Mouse (Mus musculus) CD4-positive, CD25-positive, alpha-beta regulatory T cell, adult 4 months (primary cell): ENCODE data around the gene Hyal1. TPM values are rescaled to one million over a fixed set of nuclear protein-coding genes. Genes with fewer than 3 reads are reported as not detected.
"Not testable (repeated sequence)": the region's sequence is repeated elsewhere in the genome, so short reads cannot be mapped to it uniquely, and the experiment has no call there.

Experiments used
- ATAC-seq: one replicate; pipeline ENCODE4 v1.8.0; 2017
- polyA plus RNA-seq, 2 experiments: library from polyadenylated mRNA; unstranded; fragments of 100-300 nt; shearing (Covaris generic); gene quantifications; one replicate each; pipeline ENCODE4 v1.2.1; 2017

Gene Hyal1
- polyA plus RNA-seq, 2 experiments from 2014 or later = 6.7 to 7.9 TPM

DNA sequence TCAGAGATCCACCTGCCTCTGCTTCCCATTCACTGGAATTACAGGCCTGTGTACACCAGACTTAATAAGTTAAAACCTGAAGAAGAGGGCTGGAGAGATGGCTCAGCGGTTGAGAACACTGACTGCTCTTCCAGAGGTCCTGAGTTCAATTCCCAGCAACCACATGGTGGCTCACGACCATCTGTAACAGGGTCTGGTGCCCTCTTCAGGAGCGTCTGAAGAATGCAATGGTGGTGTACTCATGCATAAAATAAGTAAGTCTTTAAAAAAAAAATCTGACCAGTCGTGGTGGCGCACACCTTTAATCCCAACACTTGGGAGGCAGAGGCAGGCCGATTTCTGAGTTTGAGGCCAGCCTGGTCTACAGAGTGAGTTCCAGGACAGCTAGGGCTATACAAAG, 3.0 kb upstream of the Hyal1 start:
- ATAC-seq = not testable (repeated sequence)

DNA sequence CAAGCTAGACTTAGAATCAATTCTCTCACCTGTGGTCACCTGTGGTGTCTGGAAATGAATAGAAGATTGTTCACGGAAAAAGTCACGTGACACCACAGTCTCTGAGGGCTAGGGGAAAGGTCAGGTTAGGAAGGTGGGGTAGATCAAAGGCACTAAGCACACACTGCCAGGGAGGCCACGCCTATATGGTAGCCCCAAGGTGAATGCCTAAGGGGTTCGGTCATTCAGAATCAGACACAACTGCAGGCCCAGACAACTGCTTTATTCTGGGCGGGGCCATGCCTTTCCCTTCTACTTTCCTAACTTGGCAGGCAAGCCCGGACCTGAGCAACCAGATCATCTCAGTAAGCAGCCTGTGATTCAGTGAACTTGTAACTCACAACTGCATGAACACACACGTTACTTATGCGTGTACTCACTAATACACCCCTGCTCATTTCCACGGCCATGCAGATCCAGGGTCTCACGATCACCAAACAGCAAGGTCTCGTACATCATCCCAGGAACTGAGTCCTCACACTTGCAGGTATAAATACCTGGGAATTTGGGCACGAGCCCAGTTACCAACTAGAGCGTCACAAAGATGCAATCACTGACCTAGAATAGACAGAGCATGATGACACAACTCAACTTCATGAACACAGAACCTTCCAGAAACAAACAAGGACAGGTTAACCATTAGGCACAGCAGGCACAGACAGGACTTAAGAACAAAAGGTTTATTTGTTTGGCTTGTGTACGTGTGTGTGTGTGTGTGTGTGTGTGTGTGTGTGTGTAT, 959 bp upstream of the Hyal1 start:
- ATAC-seq = no peak

DNA sequence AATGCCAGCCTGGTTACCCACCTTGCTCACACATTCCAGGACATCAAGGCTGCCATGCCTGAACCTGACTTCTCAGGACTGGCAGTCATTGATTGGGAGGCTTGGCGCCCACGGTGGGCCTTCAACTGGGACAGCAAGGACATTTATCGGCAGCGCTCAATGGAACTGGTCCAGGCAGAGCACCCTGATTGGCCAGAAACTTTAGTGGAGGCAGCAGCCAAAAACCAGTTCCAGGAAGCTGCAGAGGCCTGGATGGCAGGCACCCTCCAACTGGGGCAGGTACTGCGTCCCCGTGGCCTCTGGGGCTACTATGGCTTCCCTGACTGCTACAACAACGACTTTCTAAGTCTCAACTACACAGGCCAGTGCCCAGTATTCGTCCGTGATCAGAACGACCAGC, 1.1 kb downstream of the Hyal1 start:
- ATAC-seq = no peak

DNA sequence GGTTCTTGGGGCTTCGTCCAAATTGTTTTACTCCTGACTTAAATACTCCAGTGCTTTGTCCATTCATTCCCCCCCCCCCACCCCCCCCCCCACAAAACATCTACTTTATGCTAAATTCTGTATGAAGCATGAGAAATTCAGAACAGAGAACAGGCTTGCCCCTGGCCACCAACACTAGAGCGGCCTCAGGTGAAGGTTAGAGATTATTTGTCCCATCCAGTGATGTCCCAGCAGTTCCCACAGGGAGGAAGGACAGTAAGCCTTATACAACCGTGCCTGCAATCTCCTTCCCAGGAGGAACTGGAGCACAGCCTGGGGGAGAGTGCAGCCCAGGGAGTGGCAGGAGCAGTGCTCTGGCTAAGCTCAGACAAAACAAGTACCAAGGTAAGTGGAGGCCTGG, 1.9 kb downstream of the Hyal1 start, which contains the start of gene Naa80:
TSS of gene Naa80 (plus strand) at position 301 of the 400 bp plus-strand sequence.
- ATAC-seq = no peak

DNA sequence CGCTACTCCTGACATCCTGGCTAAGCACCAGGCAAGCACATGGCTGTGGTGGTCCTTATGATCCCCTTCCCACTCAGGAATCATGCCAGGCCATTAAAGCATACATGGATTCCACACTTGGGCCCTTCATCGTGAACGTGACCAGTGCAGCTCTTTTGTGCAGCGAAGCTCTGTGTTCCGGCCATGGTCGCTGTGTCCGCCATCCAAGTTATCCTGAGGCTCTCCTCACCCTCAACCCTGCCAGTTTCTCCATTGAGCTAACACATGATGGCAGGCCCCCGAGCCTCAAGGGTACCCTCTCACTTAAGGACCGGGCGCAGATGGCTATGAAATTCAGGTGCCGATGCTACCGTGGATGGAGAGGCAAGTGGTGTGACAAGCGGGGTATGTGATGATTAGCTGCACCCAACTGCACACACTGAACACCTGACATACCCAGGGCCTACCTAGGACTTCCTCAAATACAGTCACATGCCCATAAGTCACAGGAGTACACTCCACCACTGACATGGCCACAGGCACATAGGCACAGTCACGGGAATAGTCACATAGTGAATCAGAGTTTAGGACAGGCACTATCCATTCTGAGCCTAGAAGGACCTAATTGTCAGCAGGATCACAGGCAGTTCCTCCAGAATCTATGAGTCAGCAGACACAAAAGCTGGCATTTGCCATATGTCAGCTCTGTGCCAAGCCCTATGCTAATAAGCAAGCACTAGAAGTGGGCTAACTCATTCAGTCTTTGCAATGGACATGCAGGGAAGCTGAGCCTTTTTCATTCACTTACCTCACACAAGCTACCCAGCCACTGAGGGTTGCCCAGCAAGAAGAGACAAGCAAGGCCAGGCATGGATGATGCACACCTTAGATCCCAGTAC, 2.5 kb downstream of the Hyal1 start:
- ATAC-seq = no peak

DNA sequence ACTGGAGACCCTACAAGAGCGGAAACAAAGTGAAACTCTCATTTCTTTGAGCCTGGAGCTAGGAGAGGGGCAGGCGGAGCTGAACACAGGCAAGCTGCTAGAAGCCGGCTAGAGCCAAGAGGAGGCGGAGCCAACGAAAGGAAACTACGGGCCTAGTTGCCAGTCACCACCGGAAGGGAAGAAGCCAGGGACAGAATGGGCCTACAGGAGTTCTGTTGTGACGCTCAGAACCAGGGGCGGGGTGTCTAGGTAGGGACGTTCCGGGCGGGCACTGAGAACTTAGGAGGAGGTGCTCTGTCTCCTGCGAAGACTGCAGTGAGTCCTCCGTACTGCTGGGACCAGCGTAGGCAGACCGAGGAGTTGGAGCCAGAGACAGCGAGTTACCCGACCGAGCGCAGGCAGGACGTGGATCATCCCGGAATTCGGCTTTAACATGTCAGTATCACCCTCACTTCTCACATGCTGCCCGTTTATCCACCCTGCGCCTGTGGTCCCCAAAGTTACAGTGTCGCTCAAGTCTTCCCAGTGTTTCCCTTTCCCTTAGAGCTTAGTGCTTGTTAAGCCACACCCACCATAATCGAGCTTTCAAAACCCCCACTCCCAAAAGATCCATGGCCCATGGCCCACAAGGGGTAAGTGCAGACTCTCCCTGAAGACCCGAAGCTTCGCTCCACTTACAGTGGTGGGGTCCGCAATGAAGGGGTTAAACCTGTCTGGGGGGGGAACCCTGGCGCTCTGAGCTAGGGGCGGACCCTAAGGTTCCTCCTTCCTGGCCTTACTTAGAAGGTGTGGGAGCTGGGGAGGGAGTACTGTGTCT, 4.0 kb downstream of the Hyal1 start, which contains the start of gene Hyal3:
TSS of gene Hyal3 (plus strand) at position 318 of the 817 bp plus-strand sequence.
- peak; percentile 96 for ATAC-seq

DNA sequence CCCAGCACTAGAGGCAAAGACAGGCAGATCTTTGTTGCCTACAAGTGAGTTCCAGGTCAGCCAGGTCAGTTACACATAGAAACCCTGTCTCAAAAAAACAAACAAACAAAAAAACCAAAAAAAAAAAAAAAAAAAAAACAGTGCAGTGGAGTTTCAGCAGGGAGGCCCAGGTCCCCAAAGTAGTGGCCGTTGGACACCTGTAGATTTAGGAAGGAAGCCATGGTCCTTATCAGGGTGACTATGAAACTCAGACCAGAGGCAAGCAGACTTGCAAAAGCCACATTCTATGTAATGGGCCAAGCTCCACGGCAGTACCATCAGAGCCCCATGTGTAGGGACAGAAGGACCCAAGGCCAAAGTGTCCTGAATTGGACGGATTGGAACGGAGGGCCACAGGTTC, 4.9 kb downstream of the Hyal1 start:
- no peak for ATAC-seq

DNA sequence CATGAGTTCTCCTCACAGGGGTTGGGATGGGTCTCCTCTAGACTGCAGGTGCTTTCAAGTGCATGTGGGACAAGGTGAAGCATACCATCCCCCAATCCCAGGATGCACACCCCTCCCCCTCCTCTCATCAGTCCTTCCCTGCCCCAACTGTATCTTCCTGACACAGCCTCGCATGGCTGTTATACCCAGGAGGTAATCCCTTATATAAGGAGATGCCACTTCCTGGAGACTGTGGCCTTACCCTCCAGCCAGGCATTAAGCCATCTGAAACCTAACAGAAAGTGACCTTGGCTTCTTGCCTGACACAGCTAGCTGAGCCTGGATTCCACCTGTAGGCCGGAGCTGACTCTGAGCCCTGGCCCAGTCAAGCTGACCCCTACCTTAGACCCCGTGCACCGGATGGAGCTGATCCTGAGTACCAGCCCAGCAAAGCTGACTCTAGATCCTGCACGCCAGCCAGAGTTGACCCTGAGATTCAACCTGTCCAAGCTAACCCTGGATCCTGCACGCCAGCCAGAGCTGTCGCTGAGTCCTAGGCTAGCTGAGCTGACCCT, 5.9 kb downstream of the Hyal1 start:
- ATAC-seq = no peak

DNA sequence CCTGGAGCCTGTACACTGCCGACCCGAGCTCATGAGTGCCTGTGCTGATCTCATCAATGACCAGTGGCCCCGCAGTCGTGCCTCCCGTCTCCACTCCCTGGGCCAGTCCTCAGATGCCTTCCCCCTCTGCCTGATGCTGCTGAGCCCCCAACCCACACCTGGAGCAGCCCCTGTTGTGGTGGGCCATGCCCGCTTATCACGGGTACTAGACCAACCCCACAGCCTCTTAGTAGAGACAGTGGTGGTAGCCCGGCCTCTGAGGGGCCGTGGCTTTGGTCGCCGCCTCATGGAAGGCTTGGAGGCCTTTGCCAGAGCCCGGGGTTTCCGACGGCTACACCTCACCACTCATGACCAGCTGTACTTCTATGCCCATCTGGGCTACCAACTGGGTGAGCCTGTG, 6.4 kb downstream of the Hyal1 start:
- no peak for ATAC-seq

DNA sequence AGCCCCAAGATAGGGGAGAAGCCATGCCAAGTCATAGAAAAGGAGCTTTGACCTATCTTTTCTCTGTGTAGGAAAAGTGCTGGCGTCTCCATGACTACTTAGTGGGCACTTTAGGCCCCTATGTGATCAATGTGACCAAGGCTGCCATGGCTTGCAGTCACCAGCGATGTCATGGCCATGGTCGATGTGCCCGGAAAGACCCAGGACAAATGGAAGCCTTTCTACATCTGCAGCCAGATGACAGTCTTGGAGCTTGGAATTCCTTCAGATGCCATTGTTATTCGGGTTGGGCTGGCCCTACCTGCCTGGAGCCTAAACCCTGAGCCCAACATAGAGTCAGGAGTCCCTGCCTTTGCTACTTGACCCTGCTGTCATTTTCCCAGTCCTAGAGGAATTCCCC, 9.8 kb downstream of the Hyal1 start:
- no peak for ATAC-seq

DNA sequence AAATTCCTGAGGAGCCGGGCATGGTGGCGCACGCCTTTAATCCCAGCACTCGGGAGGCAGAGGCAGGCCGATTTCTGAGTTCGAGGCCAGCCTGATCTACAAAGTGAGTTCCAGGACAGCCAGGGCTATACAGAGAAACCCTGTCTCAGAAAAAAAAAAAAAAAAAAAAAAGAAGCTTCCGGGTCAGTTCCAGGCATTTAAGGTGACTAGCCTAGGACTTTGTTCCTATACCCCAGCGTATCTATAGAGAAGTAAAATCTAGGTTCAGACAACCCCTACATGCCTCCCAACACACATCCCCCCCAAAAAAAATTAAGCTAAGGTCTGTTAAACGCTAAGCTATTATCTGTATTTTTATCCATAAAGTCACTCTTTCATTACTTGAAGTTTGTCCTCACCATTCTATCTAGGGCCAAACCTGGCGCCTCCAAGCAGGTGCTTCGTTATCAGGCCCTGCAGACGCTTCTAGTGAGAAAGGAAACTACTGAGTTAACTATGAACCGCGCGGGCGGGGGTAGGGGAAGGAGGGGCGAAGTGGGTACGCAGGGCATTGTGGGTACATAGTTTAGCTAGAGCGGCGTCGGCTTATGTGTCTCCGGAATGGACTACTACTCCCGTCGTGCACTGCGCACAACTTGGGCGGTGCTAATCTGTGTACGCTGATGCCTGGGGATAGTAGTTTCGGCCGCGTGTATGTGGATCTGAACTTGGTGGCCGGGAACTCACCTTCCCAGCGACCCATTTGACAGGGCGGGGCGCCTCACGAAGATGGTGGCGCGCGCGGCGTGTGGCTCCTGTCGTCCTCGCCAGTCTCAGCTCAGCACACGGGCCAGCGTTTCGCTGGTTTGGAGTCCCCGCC, 10.5 kb downstream of the Hyal1 start, which contains the start of gene Ifrd2:
TSS of gene Ifrd2 (plus strand) at position 669 of the 859 bp plus-strand sequence.
- peak; percentile 99 for ATAC-seq

DNA sequence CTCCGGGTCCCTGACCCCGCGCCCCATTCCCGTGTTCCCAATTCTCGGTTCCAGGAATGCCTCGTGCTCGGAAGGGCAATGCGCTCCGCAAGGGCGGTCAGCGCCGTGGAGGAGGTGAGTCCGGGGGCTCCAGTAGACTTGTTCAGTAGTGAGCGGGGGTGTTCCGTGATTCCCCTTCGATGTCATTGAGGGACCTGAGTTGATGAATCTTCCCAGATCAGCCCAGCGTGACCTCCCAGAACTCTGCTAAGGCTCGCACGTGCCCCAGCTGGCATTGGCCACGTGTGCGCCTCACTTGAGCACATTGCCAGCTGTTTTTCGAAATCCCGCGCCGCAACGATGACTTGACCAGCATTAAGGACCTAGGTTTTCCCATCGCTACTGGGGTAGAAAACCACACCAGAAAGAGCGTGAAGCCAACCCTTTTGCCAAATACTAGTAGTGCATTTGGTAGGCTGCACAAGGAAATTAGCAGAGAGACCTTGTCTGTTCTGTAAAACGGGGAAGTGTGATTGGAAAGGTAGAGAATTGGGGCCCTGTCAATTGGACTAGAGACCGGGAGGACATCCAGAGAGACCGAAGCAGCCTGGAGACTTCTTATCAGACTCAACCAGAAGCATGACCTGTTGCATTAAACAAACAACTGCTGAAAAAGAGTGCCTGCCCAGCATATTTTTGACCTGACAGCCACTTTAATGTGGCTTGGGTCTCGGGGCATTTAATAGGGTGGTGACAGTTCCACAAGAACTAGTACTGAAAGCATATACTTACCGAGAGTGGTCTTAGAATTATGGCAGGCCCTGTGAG, 11.3 kb downstream of the Hyal1 start:
- ATAC-seq = peak; percentile 5

DNA sequence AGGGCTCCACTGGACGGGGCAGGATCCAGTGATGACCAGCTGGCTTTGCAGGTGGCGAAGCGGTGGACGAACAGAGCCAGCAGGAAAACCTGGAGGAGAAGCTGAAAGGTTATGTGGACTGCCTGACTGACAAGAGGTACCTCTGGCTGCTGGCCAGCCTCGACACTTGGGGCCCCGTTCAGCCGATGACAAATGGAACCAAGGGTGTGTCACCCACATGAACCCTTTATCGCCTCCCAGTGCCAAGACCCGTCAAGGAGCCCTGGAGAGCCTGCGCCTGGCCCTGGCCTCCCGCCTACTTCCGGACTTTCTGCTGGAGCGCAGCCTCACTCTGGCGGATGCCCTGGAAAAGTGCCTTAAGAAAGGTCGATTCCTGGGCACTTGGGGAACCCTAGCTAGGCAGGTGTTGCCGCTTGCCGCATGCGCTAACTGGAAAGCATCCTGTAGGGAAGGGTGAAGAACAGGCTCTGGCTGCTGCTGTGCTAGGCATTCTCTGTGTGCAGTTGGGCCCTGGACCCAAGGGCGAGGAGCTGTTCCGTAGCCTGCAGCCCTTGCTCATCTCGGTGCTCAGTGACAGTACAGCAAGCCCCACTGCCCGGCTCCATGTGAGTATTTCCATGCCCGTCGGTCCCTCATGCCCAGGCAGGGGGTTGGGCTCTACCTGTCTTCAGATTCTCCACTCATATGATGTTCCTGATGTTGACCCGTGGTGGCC, 13.5 kb downstream of the Hyal1 start:
- no peak for ATAC-seq

DNA sequence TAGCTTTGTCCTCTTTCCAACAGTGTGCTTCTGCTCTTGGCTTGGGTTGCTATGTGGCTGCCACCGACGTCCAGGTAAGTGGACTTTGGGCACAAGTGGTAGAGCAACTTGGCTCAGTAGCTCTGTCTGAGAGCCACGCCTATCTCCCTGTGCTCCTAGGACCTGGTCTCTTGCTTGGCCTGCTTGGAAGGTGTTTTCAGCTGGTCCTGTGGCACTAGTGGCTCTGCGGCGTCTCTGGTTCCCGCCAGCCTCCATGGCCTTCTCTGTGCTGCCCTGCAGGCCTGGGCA, 14.0 kb downstream of the Hyal1 start:
- ATAC-seq = no peak

DNA sequence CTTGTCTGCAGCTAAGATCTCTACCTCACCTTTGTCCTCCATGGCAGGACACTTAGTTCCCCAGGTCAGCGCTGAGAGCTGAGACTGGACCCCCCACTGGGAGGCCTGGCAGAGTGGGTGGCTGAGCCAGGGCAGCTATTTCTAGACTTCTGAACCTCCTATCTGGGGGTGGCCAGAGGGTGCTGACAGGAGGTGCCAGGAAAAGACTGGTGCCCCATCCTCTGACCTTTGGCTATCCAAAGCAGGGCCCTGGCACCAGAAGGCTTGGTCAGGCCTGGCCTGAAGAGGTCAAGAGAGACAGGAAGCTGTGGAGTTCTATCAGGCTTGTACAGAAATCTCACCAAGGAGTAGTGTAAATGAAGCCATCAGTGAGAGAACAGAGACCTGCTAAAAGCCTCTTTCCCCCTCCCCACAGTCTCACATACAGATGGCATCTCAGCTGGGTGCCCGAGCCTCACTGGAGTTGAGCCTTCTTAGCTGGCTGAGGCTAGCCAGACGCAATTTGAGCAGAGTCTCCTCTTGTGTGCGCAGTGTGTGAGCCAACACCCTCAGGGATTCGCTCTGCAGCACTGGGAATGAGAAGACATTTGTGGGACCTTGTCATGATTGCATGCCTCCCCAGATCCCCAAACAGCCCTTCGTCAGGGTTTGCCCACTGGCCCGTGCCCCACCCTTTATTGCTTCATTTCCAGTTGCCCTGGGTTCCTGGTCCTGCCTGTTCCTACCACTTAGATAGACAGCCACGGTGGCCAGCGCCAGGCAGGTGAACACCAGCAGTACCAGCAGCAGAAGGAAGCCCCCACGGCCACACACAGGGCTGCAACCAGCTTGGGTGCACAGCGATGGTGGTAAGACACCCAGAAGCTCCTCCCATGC, 16.6 kb downstream of the Hyal1 start:
- no peak for ATAC-seq

DNA sequence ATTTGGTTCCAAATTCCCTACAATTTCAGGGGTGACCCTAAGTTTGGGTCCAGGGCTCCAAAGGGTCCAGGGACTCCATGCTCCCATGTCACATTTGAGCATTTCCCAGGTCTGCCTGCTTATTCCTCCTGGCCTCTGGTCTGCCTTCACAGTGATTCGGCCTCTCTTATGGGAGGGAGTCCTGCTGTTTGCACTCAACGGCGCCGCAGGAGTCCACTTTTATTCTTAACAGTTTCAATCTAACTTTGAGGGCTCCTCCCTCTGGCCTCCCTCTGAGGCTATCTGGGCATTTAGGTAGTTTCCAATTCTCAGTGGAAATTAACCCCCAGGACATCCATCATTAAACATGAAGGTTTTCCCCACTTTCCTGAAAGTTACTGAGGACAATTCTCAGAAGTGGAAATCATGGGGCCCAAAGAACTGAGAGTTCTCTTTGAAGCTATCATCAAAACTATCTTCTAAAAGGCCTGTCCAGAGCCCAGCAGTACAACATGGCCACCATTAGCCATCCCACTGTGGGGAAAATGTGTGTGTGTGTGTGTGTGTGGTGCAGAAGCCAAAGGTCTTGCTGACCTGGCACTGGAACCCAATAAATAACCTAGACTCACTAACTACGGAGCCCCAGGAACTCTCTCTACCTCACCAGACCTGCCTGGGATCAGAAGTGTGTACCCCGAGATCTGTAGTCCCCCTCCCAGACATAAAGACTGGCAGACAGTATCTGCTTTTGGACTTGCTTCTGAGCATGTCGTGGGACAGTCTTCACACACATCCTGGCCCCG, 17.7 kb downstream of the Hyal1 start:
- no peak for ATAC-seq

DNA sequence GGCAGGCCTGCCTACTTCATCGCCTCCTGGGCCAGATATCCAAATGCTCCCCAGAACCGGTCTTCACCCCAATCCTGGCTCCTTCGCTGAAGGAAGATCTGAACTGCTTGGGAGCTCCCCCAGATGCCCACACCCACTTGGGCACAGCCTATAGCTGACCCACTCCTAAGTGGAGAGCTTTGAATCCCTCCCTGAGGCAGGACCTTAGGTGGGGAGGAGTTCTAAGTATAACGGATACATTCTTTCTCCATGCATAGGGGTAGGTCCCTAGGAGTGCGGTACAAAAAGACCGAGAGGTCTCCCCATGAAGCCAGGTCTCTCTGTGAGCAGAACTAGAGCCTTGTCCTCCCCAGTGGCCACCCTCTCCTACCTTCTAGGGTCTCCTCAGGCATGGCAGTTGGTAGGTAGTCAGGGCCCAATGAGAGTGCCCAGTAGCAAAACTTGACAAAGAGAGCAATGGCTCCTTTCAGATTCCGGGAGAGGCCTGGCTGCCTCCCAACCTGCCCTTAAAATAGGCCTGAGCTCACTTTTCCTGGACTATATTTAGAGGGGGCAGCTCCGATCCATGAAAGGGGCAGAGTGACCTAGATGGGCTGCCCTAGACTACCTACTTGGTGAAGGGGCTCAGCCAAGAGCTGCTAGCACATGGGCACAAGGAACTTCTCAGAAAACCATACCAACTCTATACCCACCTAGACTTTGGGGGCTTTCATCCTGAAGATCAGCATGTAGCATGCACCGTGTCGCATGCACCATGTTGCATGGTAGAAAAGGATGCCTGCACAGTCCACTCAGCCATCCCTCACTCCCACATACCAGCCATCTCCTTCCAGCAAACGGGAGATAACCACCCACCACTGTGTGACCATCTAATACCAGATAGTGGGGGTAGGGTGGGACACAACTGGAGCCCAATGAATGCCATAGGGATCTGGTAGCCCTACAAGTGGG, 20.2 kb downstream of the Hyal1 start:
- no peak for ATAC-seq
